17 mouse cellular contexts compared by ENCODE assay signal in genomic region chr5:5508231-5508630, GRCm38 (mm10). TPM values are rescaled to one million over a fixed set of nuclear protein-coding genes. Genes with fewer than 3 reads are reported as not detected.
DNase-seq lines count a peak whose midpoint lies in the region; ATAC-seq and TF ChIP-seq lines count a peak whose summit lies in the region.
"Had no signal": no experiment of that assay in that cellular context is flagged by ENCODE, and none has a peak within 500 bp of the region (broad histone marks: within the 10 kb centered on the region; RNA-seq: fewer than 3 reads in every experiment).

No protein-coding gene starts in this region.

- H3K27me3 ChIP-seq in midbrain, embryonic 11.5 days (ENCODE audit: control insufficient read depth, insufficient read depth, low read length) = no peaks in the 10 kb centered on the region
- no peaks in the 10 kb centered on the region for H3K27me3 ChIP-seq in stomach, postnatal 0 days (ENCODE audit: control insufficient read depth, insufficient read depth, low read length)
- H3K27me3 ChIP-seq: embryonic facial prominence, embryonic 15.5 days had no signal

- DNase-seq in layer of hippocampus, adult 2 months (ENCODE audit: low spot score in 2 of 2) = no peak
- no peak for DNase-seq in layer of hippocampus, adult 9-10 months (ENCODE audit: low spot score)
- DNase-seq in midbrain, embryonic 11.5 days (ENCODE audit: low spot score, missing footprints) = no peak
- DNase-seq in stomach, postnatal 0 days (ENCODE audit: low spot score) = no peak
- DNase-seq in thymus, postnatal 14 days = no peak
- no peak for DNase-seq in adrenal gland, adult 18-20 months (ENCODE audit: low spot score in 2 of 2)
- no peak for DNase-seq in left cerebral cortex, postnatal 14 days (ENCODE audit: low spot score in 2 of 2)

- ATAC-seq in granulocyte monocyte progenitor cell, adult 5-6 weeks (replicated peaks; ENCODE audit: poor library complexity, severe bottlenecking) = peak; percentile 18; the same call in 1 of the 2 replicates
- ATAC-seq in midbrain, embryonic 11.5 days (ENCODE audit: low FRiP score) = peak; percentile 36; the same call in 1 of the 2 replicates
- peak; percentile 29; the same call in 1 of the 2 replicates for ATAC-seq in stomach, postnatal 0 days (ENCODE audit: low FRiP score, low TSS enrichment)

- no peaks in the 10 kb centered on the region for H3K9me3 ChIP-seq in midbrain, embryonic 11.5 days (ENCODE audit: control insufficient read depth, low read length)
- no peaks in the 10 kb centered on the region for H3K9me3 ChIP-seq in stomach, postnatal 0 days (ENCODE audit: control insufficient read depth, low read length)
- H3K9me3 ChIP-seq: embryonic facial prominence, embryonic 15.5 days had no signal

- TF ChIP-seq EP300 in stomach, postnatal 0 days (optimal IDR thresholded peaks at IDR 0.05) = no peak

- intact Hi-C loops in left cerebral cortex, postnatal 14 days (cut with DNase I) = no loop called here

- H3K9ac ChIP-seq in midbrain, embryonic 11.5 days (ENCODE audit: low read length) = no peak overlapping the region
- no peak overlapping the region for H3K9ac ChIP-seq in stomach, postnatal 0 days (ENCODE audit: low read length)
- H3K9ac ChIP-seq: embryonic facial prominence, embryonic 15.5 days had no signal

- peak overlapping the region; percentile 17; the same call in 1 of the 2 replicates for H3K4me3 ChIP-seq in layer of hippocampus, adult 2 months
- H3K4me3 ChIP-seq in midbrain, embryonic 11.5 days (ENCODE audit: low read depth, low read length) = no peak overlapping the region
- no peak overlapping the region for H3K4me3 ChIP-seq in stomach, postnatal 0 days (ENCODE audit: low read depth, low read length)
- H3K4me3 ChIP-seq: embryonic facial prominence, embryonic 15.5 days; left cerebral cortex, adult 2 months had no signal

- no peaks in the 10 kb centered on the region for H3K36me3 ChIP-seq in midbrain, embryonic 11.5 days (ENCODE audit: control insufficient read depth, insufficient read depth, low read length)
- H3K36me3 ChIP-seq in stomach, postnatal 0 days (ENCODE audit: control insufficient read depth, insufficient read depth, low read length) = no peaks in the 10 kb centered on the region; the same call in 1 of the 2 replicates

- H3K4me1 ChIP-seq in midbrain, embryonic 11.5 days (ENCODE audit: control insufficient read depth, insufficient read depth, low read length) = no peaks in the 10 kb centered on the region
- H3K4me1 ChIP-seq in stomach, postnatal 0 days (replicated peaks; ENCODE audit: control insufficient read depth, insufficient read depth) = no peaks in the 10 kb centered on the region

- H3K27ac ChIP-seq in layer of hippocampus, adult 2 months = no peak overlapping the region
- no peak overlapping the region for H3K27ac ChIP-seq in midbrain, embryonic 11.5 days (ENCODE audit: low read depth, low read length)
- H3K27ac ChIP-seq in stomach, postnatal 0 days (replicated peaks) = no peak overlapping the region
- H3K27ac ChIP-seq: embryonic facial prominence, embryonic 15.5 days; kidney, postnatal 0 days; left cerebral cortex, adult 2 months; macrophage had no signal

- WGBS in midbrain, embryonic 11.5 days = 79% methylated on average over 10 of the region's 10 CpGs
- 87% methylated on average over 10 of the region's 10 CpGs for WGBS in stomach, postnatal 0 days

- no peak overlapping the region for H3K4me2 ChIP-seq in midbrain, embryonic 11.5 days
- no peak overlapping the region for H3K4me2 ChIP-seq in stomach, postnatal 0 days (replicated peaks; ENCODE audit: low read depth)
- H3K4me2 ChIP-seq: embryonic facial prominence, embryonic 15.5 days; liver, embryonic 11.5 days had no signal

- TF ChIP-seq CTCF in layer of hippocampus, adult 2 months (conservative IDR thresholded peaks at IDR 0.05) = no peak
- TF ChIP-seq CTCF in stomach, postnatal 0 days (IDR thresholded peaks at IDR 0.05; ENCODE audit: low read depth) = no peak

RNA-seq across cellular contexts. Expression of gene Cldn12, which starts 6.5 kb away (rescaled TPM):
- 10 to 100 TPM; 32.0 to 33.5 TPM for total RNA-seq in layer of hippocampus, adult 2 months (2021)
- total RNA-seq in granulocyte monocyte progenitor cell, adult 5-6 weeks (2014; fragmentation: Nextera tagmentation) = 1.4 and 3.4 TPM in 2 replicates
- total RNA-seq in granulocyte monocyte progenitor cell, adult 5-6 weeks (2017) = 4.2 and 7.5 TPM in 2 replicates
- 26.0 and 27.1 TPM in 2 replicates for polyA plus RNA-seq in midbrain, embryonic 11.5 days (2014; fragmentation: Nextera tagmentation; extraction: Ambion mirVana)
- polyA plus RNA-seq in stomach, postnatal 0 days (2015; fragmentation: Nextera tagmentation; extraction: Ambion mirVana) = 12.8 and 13.9 TPM in 2 replicates
- total RNA-seq in adrenal gland, adult 18-20 months (2021) = 10 to 100 TPM; 17.5 to 18.0 TPM
- 10 to 100 TPM; 54.0 to 56.7 TPM for total RNA-seq in left cerebral cortex, postnatal 14 days (2021)

RNA-seq across cellular contexts. Expression of gene 1700015F17Rik, which starts 29.3 kb away (rescaled TPM):
- total RNA-seq in layer of hippocampus, adult 2 months (2021) = not detected
- not detected in 2 replicates for total RNA-seq in granulocyte monocyte progenitor cell, adult 5-6 weeks (2014; fragmentation: Nextera tagmentation)
- total RNA-seq in granulocyte monocyte progenitor cell, adult 5-6 weeks (2017) = not detected in 2 replicates
- not detected in 2 replicates for polyA plus RNA-seq in midbrain, embryonic 11.5 days (2014; fragmentation: Nextera tagmentation; extraction: Ambion mirVana)
- polyA plus RNA-seq in stomach, postnatal 0 days (2015; fragmentation: Nextera tagmentation; extraction: Ambion mirVana) = not detected in 2 replicates
- not detected for total RNA-seq in adrenal gland, adult 18-20 months (2021)
- total RNA-seq in left cerebral cortex, postnatal 14 days (2021) = 1 to 10 TPM in 1 of 2 experiments, not detected in 1; 1.2 TPM
- total RNA-seq: adrenal gland, postnatal 36 days; gastrocnemius, postnatal 25 days had no signal
- polyA plus RNA-seq: embryonic facial prominence, embryonic 15.5 days; heart, embryonic 16.5 days; kidney, postnatal 0 days; liver, embryonic 11.5 days; macrophage; small intestine, adult 2 months had no signal

RNA-seq across cellular contexts. Expression of gene Gtpbp10, which starts 51.1 kb away (rescaled TPM):
- 10 to 100 TPM; 10.1 TPM for total RNA-seq in layer of hippocampus, adult 2 months (2021)
- 24.7 and 27.8 TPM in 2 replicates for total RNA-seq in granulocyte monocyte progenitor cell, adult 5-6 weeks (2014; fragmentation: Nextera tagmentation)
- total RNA-seq in granulocyte monocyte progenitor cell, adult 5-6 weeks (2017) = 31.3 and 37.1 TPM in 2 replicates
- 37.2 and 40.0 TPM in 2 replicates for polyA plus RNA-seq in midbrain, embryonic 11.5 days (2014; fragmentation: Nextera tagmentation; extraction: Ambion mirVana)
- polyA plus RNA-seq in stomach, postnatal 0 days (2015; fragmentation: Nextera tagmentation; extraction: Ambion mirVana) = 12.6 and 13.2 TPM in 2 replicates
- total RNA-seq in adrenal gland, adult 18-20 months (2021) = 10 to 100 TPM; 10.2 to 10.3 TPM
- total RNA-seq in left cerebral cortex, postnatal 14 days (2021) = 10 to 100 TPM in 1 of 2 experiments, 1 to 10 TPM in 1; 9.0 to 10.8 TPM
